Mouse (Mus musculus) heart, embryonic 13.5 days (tissue): ENCODE measurements around the gene Gan. TPM values are rescaled to one million over a fixed set of nuclear protein-coding genes. Genes with fewer than 3 reads are reported as not detected.

Experiments
- ATAC-seq: fragments of 200-750 bp; cut with Nextera tagmentation; 2 replicates; pipeline ENCODE4 v1.8.0; 2017; ENCODE audit warnings: moderate TSS enrichment; ENCODE audit not compliant: insufficient number of reproducible peaks, low FRiP score, low TSS enrichment; ENCODE audit errors: extremely low read depth
- H3K27ac ChIP-seq: fragments of 300-500 bp; sonication (generic); replicated peaks from 2 replicates; pipeline ENCODE4 v1.5.1; 2015; ENCODE audit warnings: moderate library complexity, mild to moderate bottlenecking, inconsistent platforms
- H3K27me3 ChIP-seq: fragments of 300-500 bp; sonication (generic); replicated peaks from 2 replicates; pipeline ENCODE4 v1.6.1; 2015; ENCODE audit warnings: mild to moderate bottlenecking, inconsistent platforms
- H3K36me3 ChIP-seq: fragments of 300-500 bp; sonication (generic); 2 replicates; pipeline ENCODE4 v1.6.1; 2015; ENCODE audit warnings: mild to moderate bottlenecking, inconsistent platforms
- H3K4me1 ChIP-seq: fragments of 300-500 bp; sonication (generic); 2 replicates; pipeline ENCODE4 v1.6.1; 2015; ENCODE audit warnings: inconsistent platforms
- H3K4me2 ChIP-seq: fragments of 300-500 bp; sonication (generic); 2 replicates; pipeline ENCODE4 v1.6.1; 2015; ENCODE audit warnings: inconsistent platforms, mild to moderate bottlenecking, moderate library complexity
- H3K4me3 ChIP-seq: fragments of 300-500 bp; sonication (generic); 2 replicates; pipeline ENCODE4 v1.5.1; 2015; ENCODE audit warnings: moderate library complexity, mild to moderate bottlenecking, inconsistent platforms
- H3K9ac ChIP-seq: fragments of 300-500 bp; sonication (generic); 2 replicates; pipeline ENCODE4 v1.6.1; 2015; ENCODE audit warnings: inconsistent platforms, mild to moderate bottlenecking, moderate library complexity
- H3K9me3 ChIP-seq: fragments of 300-500 bp; sonication (generic); 2 replicates; pipeline ENCODE4 v1.6.1; 2016; ENCODE audit warnings: inconsistent platforms
- WGBS: fragments of 180-500 bp; shearing (Covaris S2); methylation state at CpG from one replicate; pipeline ENCODE4 v1.1.7; 2015; ENCODE audit warnings: mixed read lengths; 5-methylcytosine and 5-hydroxymethylcytosine counted together
- polyA plus RNA-seq: library from polyadenylated mRNA; unstranded; fragments of >200 nt; fragmentation: Nextera tagmentation; extraction: Ambion mirVana; gene quantifications from 2 replicates; pipeline ENCODE4 v1.2.1, GENCODE M21; 2015

The Gan gene
- polyA plus RNA-seq, 1 experiment from 2014 or later, result 0.94 TPM

DNA sequence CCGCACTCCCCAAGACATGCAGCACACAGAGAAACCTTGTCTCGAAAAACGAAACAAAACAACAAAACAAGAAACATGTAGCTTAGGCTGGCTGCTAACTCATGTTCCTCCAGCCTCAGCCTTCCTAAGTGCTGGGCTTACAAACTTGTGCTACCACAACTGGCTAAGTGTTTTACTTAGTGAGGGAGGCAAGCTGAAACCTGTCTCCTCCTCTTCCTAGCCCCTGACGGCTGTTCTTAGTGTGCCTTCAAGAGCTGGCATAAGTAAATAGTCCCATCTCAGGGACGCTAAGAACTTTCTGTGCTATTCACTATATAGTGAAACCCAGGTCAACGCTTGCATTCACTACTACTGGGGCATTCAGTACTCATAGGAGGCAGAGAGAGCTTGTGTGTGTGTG is 96.6 kb downstream of the Gan start:
- no peaks in the 10 kb centered on the region for H3K9me3 ChIP-seq
- no peak for ATAC-seq

DNA sequence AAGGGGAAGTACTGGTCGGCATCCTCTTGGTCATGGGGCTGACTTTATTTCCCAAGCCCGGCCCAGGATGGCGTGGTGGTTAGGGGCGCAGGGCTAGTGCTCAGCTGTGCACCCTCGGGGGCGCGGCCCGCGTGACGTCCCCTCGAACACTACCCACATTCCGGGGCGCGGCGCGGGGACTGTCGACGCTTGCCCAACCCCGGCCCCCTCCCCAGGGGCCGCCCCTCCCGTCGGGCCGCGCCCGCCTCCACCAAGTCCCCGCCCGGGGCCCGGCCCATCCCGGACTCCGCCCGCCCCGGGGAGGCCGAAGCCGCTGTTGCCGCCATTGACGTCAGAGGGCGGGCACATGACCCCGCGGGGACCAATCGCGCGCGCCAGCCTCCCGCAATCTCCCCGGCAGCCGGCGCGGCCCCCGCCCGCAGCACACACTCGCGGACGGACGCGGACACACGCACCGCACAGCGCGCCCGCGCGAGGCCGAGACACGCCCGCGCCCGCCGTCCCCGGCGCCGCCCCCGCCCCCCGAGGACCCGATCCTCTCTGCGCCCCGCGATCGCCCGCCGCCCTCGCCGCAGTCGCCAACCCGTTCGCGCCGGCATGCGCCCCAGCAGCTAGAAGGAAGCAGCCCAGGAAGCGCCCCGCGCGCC is 98.5 kb downstream of the Gan start:
- H3K27ac ChIP-seq, result peak overlapping the region; percentile 74
- peak overlapping the region; percentile 97 for H3K9ac ChIP-seq
- H3K4me2 ChIP-seq, result peak overlapping the region; percentile 78
- H3K4me3 ChIP-seq, result peak overlapping the region; percentile 93
- no peaks in the 10 kb centered on the region for H3K36me3 ChIP-seq
- H3K27me3 ChIP-seq, result no peaks in the 10 kb centered on the region
- H3K9me3 ChIP-seq, result no peaks in the 10 kb centered on the region
- peak; percentile 93 for ATAC-seq
- peaks cover 33% of the 10 kb centered on the region for H3K4me1 ChIP-seq
- under 1% methylated on average over 89 of the region's 92 CpGs for WGBS

More for the DNA sequence above, 96.6 kb downstream of the Gan start:
- Histone ChIP-seq H3K4me1 (peaks cover 15% of the 10 kb centered on the region), H3K4me2 (no peak overlapping the region), H3K36me3 (no peaks in the 10 kb centered on the region), H3K27ac (no peak overlapping the region), H3K9ac (no peak overlapping the region), H3K4me3 (no peak overlapping the region), H3K27me3 (no peaks in the 10 kb centered on the region)
- 70% methylated on average over 6 of the region's 6 CpGs for WGBS

DNA sequence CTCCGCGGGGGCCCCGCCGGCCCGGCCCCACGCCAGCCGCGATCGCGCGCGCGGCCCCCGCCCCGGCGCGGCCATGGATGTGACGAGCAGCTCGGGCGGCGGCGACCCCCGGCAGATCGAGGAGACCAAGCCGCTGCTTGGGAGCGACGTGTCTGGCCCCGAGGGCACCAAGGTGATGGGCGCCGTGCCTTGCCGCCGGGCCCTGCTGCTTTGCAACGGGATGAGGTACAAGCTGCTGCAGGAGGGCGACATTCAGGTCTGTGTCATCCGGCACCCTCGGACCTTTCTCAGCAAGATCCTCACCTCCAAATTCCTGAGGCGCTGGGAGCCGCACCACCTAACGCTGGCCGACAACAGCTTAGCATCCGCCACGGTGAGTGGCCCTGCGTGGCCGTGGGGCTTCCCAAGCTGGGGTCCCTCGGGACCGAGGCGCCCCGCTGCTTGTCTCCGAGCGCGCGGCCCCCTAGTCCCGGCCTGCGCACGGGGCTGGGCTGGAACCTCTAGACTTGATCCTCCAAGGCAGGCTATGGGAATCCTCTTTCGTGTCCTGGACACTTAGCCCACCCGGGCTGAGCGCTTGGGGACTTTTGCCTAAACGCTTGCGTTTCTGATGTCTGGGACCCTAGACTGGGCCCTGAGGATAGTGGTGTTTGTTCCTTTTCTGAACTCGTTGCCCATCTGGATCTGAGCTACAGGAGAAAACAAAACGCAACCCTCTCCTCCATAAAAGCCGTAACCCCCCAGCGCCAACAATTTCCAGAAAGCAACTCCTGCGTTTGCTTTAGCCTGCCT is 99.3 kb downstream of the Gan start, which contains the start of gene Cmip:
TSS of gene Cmip (plus strand) at position 36 of the 792 bp plus-strand sequence.
- no peaks in the 10 kb centered on the region for H3K27me3 ChIP-seq
- peak within 1 kb of the TSS; percentile 78 for H3K4me2 ChIP-seq
- peak within 1 kb of the TSS; percentile 93 for H3K4me3 ChIP-seq
- peak within 1 kb of the TSS; percentile 74 for H3K27ac ChIP-seq
- peak within 1 kb of the TSS; percentile 97 for H3K9ac ChIP-seq
- H3K9me3 ChIP-seq, result no peaks in the 10 kb centered on the region
- no peaks in the 10 kb centered on the region for H3K36me3 ChIP-seq
- H3K4me1 ChIP-seq, result peaks cover 41% of the 10 kb centered on the region
- under 1% methylated on average over 65 of the region's 65 CpGs for WGBS
- ATAC-seq, result 0 out of 2 replicates have a peak, but pooled peaks have one; percentile 2

DNA sequence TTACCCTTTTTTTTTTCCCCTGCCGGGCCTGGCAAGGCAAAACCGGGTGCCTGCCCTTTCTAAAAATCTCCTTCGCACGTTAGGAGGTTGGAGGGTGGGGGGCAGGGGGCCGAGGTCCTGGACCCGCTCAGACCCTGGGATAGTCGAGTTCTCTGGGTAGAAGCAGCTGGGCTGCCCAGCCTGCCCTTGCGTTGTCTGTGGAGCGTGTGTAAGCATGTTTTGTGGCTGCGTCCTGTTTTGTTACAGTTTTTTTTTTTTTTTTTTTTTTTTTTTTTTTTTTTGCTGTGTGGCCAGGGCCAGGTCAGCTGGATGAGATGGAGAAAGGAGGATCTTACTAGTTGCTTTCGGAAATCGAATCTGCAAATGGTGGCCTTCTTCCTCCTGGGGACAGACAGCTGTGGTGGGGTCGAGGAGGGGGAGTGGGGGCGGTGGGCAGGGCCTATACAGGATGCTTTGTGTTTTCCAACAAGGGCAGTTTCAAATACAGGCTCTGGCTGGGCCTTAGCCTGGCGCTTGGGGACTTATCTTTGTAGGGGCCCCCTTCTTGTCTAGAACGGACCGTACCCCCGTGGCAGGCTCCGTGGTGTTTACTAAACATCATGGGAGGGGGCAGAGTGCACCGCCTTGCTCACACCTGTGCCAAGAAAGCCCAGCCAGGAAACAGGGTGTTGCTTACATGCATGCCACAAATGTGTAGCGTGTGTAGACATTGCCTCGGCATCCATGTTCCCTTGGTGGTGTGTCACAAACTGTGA is 100.1 kb downstream of the Gan start:
- H3K27ac ChIP-seq, result peak overlapping the region; percentile 74
- no peak for ATAC-seq
- peak overlapping the region; percentile 93 for H3K4me3 ChIP-seq
- peak overlapping the region; percentile 78 for H3K4me2 ChIP-seq
- peak overlapping the region; percentile 97 for H3K9ac ChIP-seq
- H3K36me3 ChIP-seq, result no peaks in the 10 kb centered on the region
- no peaks in the 10 kb centered on the region for H3K9me3 ChIP-seq
- WGBS, result 9% methylated on average over 22 of the region's 22 CpGs
- peaks cover 49% of the 10 kb centered on the region for H3K4me1 ChIP-seq
- H3K27me3 ChIP-seq, result no peaks in the 10 kb centered on the region

DNA sequence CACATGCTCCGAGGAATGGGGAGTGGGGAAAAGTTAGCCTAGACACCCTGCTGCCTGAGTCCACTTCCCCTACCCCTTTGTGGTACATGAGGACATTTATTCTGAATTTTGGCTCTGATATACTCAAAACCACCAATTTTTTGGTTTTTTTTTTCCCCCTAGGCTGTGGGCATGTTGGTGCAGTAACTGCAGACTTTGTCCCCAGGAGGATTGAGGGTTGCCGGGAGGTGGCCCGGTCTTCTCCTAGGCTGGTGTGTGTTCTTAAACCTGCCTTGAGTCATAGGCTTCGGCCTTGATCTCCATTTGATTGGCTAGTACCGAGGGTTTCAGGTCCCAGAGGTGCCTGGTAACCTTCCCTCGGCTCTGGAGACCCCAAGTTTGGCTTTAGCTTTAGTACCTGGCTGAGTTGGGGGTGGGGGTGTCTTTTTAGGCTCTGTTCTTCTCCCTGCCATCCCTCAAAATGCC is 100.7 kb downstream of the Gan start:
- peak overlapping the region; percentile 97 for H3K9ac ChIP-seq
- H3K27me3 ChIP-seq, result no peaks in the 10 kb centered on the region
- 51% methylated on average over 6 of the region's 6 CpGs for WGBS
- peak overlapping the region; percentile 74 for H3K27ac ChIP-seq
- no peak for ATAC-seq
- peak overlapping the region; percentile 93 for H3K4me3 ChIP-seq
- H3K4me2 ChIP-seq, result peak overlapping the region; percentile 78
- H3K36me3 ChIP-seq, result no peaks in the 10 kb centered on the region
- peaks cover 55% of the 10 kb centered on the region for H3K4me1 ChIP-seq
- no peaks in the 10 kb centered on the region for H3K9me3 ChIP-seq

DNA sequence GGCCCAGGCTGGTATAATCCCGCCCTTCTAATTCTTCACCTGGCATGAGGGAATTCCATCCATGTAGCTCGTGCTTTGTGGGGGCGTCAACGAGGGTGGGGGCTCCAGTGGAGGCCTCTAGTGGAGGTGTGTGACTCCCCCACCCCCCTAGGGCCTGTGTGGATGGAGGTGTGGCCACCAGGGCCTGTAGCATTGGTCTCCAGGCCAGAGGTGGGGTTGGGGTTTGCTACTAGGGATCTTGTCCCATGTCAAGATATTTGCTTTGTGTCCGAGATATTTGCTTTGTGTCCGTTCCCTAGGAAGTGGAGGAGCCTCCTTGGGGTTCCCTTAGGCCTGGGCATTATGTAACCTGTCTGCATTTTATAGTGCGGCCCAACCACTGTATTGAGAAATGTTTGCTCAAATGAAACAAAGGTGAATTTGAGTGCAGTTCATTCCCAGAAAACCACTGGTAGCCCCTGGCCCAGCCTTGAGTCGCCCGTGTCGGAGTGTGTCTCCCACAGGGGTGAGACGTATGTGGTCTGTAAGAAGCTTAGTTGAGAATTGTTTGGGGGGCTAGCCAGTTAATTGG is 101.6 kb downstream of the Gan start:
- WGBS, result 71% methylated on average over 11 of the region's 11 CpGs
- H3K36me3 ChIP-seq, result no peaks in the 10 kb centered on the region
- no peaks in the 10 kb centered on the region for H3K27me3 ChIP-seq
- H3K4me2 ChIP-seq, result peak overlapping the region; percentile 78
- no peak overlapping the region for H3K27ac ChIP-seq
- peaks cover 58% of the 10 kb centered on the region for H3K4me1 ChIP-seq
- H3K4me3 ChIP-seq, result peak overlapping the region; percentile 93
- H3K9me3 ChIP-seq, result no peaks in the 10 kb centered on the region
- peak overlapping the region; percentile 97 for H3K9ac ChIP-seq
- no peak for ATAC-seq

DNA sequence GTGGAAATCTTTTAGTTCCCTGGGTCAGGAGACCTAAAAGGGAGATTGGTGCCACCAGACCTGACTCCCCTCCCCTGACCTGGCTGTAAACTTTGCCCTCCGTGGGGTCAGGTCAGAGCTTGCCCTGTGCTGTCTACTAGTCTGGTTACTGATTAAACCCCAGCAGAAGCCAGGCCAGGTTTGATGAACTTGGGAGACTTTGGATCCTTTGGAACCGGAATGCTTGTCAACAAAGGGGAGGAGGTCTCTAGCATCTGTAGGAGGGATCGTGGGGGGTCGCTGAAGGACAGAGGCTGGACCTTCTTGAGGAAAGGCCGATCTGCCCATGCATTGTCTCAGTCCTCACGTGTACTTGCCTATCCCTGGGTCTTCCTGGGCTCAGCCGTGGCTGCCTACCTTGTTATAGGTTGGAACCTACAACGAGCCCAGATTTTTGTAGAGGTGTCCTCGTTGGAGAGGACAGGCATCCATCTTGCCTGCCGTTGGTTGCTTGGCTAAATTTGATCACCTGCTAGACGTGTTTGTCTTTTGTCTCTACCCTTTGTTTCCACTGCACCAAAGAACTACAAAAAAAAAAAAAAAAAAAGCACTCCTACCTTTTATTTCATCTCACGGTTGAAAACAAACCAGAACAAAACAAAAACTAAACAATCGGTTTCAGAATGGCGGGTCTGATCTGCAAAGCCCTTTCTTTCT is 102.4 kb downstream of the Gan start:
- 55% methylated on average over 14 of the region's 14 CpGs for WGBS
- no peak overlapping the region for H3K27ac ChIP-seq
- no peak for ATAC-seq
- peak overlapping the region; percentile 78 for H3K4me2 ChIP-seq
- H3K27me3 ChIP-seq, result no peaks in the 10 kb centered on the region
- H3K36me3 ChIP-seq, result no peaks in the 10 kb centered on the region
- H3K4me1 ChIP-seq, result peaks cover 60% of the 10 kb centered on the region
- H3K4me3 ChIP-seq, result no peak overlapping the region
- H3K9ac ChIP-seq, result peak overlapping the region; percentile 97
- H3K9me3 ChIP-seq, result no peaks in the 10 kb centered on the region

DNA sequence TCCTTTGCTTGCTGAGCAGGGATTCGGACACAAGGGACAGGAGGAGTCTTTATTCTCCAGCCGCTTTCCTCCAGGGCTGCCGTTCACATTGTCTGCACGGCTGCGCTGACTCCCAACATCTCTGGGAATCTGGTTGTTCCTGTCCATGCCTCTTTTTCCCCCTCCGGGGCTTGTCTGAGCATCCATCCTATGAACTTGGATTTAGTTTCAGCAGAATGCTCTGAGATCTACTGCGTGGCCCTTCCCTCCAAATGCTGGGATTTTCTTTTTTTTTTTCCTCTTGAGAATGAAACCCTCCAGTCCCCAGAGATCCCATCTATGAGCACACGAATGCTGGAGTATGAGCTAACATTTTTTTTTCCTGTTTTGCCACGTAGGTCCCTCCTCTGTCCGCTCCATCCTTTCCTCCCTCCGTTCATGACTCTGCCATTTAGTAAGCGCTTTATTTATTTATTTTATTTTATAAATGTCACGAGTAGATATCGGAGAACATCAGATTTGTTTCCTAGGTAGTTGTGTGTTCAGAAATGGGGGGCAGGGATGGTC is 103.1 kb downstream of the Gan start:
- Histone ChIP-seq H3K9me3 (no peaks in the 10 kb centered on the region), H3K36me3 (no peaks in the 10 kb centered on the region), H3K27ac (no peak overlapping the region), H3K27me3 (no peaks in the 10 kb centered on the region), H3K9ac (peak overlapping the region; percentile 97; the same call in 1 of the 2 replicates), H3K4me1 (peaks cover 60% of the 10 kb centered on the region), H3K4me2 (peak overlapping the region; percentile 78), H3K4me3 (no peak overlapping the region)
- WGBS, result 59% methylated on average over 14 of the region's 14 CpGs
- no peak for ATAC-seq

DNA sequence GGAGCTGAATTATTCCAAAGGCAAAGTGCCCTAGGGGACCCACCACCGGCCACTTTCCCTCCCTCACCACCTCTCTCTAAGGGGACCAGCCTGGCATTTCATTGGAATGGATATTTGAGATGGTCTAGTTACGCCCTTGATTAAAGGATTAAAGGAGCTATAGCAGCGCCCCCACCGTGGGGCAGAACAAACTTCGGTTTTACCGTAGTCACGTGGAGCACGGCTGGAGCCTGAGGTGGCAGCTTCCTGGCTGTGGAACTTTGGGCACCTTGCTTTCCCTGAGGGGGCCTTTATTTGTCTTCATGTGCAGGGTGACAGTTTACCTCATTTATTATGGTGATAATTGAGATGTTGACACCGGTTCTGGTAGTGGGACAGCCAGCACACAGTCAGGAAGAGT is 103.8 kb downstream of the Gan start:
- H3K9me3 ChIP-seq, result no peaks in the 10 kb centered on the region
- peak overlapping the region; percentile 78; the same call in 1 of the 2 replicates for H3K4me2 ChIP-seq
- H3K9ac ChIP-seq, result no peak overlapping the region
- H3K4me1 ChIP-seq, result peaks cover 60% of the 10 kb centered on the region
- H3K27ac ChIP-seq, result no peak overlapping the region
- no peak for ATAC-seq
- H3K4me3 ChIP-seq, result no peak overlapping the region
- no peaks in the 10 kb centered on the region for H3K27me3 ChIP-seq
- H3K36me3 ChIP-seq, result no peaks in the 10 kb centered on the region
- 42% methylated on average over 9 of the region's 9 CpGs for WGBS

DNA sequence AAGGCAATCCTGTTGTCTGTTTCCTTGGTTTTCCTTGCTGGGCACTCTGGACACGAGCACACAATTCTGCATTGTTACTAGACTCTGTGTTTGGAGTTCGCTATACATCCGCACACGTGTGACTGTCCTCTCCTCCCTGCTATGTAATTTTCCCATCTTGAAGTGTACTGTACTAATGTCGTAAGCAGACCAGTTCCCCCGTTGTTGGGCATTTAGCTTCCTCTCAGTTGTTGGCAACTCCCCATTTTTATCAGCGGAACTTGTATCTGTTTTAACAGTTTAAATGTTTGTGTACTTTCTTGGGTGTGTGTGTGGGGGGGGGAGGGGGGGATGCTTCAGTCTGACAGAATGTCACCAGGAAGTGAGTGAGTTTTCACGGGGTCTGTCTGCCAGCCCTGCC is 104.8 kb downstream of the Gan start:
- H3K9me3 ChIP-seq, result no peaks in the 10 kb centered on the region
- H3K27me3 ChIP-seq, result no peaks in the 10 kb centered on the region
- ATAC-seq, result no peak
- 45% methylated on average over 8 of the region's 8 CpGs for WGBS
- peaks cover 67% of the 10 kb centered on the region for H3K4me1 ChIP-seq
- H3K4me2 ChIP-seq, result no peak overlapping the region
- H3K4me3 ChIP-seq, result no peak overlapping the region
- no peaks in the 10 kb centered on the region for H3K36me3 ChIP-seq
- no peak overlapping the region for H3K27ac ChIP-seq
- H3K9ac ChIP-seq, result no peak overlapping the region
